Mouse (Mus musculus) lung, embryonic 15.5 days (tissue): ENCODE data around the gene Tkt. TPM values are rescaled to one million over a fixed set of nuclear protein-coding genes. Genes with fewer than 3 reads are reported as not detected.

Experiments
- ATAC-seq: fragments of 200-750 bp; cut with Nextera tagmentation; 2 replicates; pipeline ENCODE4 v1.8.0; 2017; ENCODE audit warnings: moderate number of reproducible peaks, borderline replicate concordance; ENCODE audit not compliant: low FRiP score, low TSS enrichment; ENCODE audit errors: extremely low read depth
- H3K27ac ChIP-seq: fragments of 300-500 bp; sonication (generic); 2 replicates; pipeline ENCODE4 v1.5.1; 2015; ENCODE audit warnings: moderate library complexity, mild to moderate bottlenecking, inconsistent platforms
- H3K27me3 ChIP-seq: fragments of 300-500 bp; sonication (generic); 2 replicates; pipeline ENCODE4 v1.6.1; 2015; ENCODE audit warnings: inconsistent platforms
- H3K36me3 ChIP-seq: fragments of 300-500 bp; sonication (generic); 2 replicates; pipeline ENCODE4 v1.6.1; 2015; ENCODE audit warnings: inconsistent platforms
- H3K4me1 ChIP-seq: fragments of 300-500 bp; sonication (generic); 2 replicates; pipeline ENCODE4 v1.6.1; 2015; ENCODE audit warnings: inconsistent platforms
- H3K4me2 ChIP-seq: fragments of 300-500 bp; sonication (generic); 2 replicates; pipeline ENCODE4 v1.6.1; 2015; ENCODE audit warnings: inconsistent platforms, mild to moderate bottlenecking, moderate library complexity
- H3K4me3 ChIP-seq: fragments of 300-500 bp; sonication (generic); 2 replicates; pipeline ENCODE4 v1.5.1; 2015; ENCODE audit warnings: mild to moderate bottlenecking, inconsistent platforms
- H3K9ac ChIP-seq: fragments of 300-500 bp; sonication (generic); 2 replicates; pipeline ENCODE4 v1.6.1; 2015; ENCODE audit warnings: inconsistent platforms
- H3K9me3 ChIP-seq: fragments of 300-500 bp; sonication (generic); 2 replicates; pipeline ENCODE4 v1.6.1; 2016; ENCODE audit warnings: inconsistent platforms
- WGBS: fragments of 180-500 bp; shearing (Covaris S2); methylation state at CpG from one replicate; pipeline ENCODE4 v1.1.7; 2015; 5-methylcytosine and 5-hydroxymethylcytosine counted together
- polyA plus RNA-seq: library from polyadenylated mRNA; unstranded; fragments of >200 nt; fragmentation: Nextera tagmentation; extraction: Ambion mirVana; gene quantifications from 2 replicates; pipeline ENCODE4 v1.2.1, GENCODE M21; 2015

Tkt gene
- 281 and 289 TPM in 2 replicates for polyA plus RNA-seq

GRCm38 (mm10) chr14:30548131-30548720 is at the start of gene Tkt:
Gene Tkt, plus strand, starts transcription at chr14:30548359.
- H3K9me3 ChIP-seq = no peaks in the 10 kb centered on the region
- ATAC-seq = peak; percentile 19
- H3K4me1 ChIP-seq = peaks cover 30% of the 10 kb centered on the region
- peak within 1 kb of the TSS; percentile 90 for H3K4me2 ChIP-seq
- 27% methylated on average over 8 of the region's 8 CpGs for WGBS
- peak within 1 kb of the TSS; percentile 78 for H3K9ac ChIP-seq
- peak within 1 kb of the TSS; percentile 79 for H3K4me3 ChIP-seq
- no peaks in the 10 kb centered on the region for H3K27me3 ChIP-seq
- H3K36me3 ChIP-seq = no peaks in the 10 kb centered on the region
- peak within 1 kb of the TSS; percentile 94 for H3K27ac ChIP-seq

GRCm38 (mm10) chr14:30504990-30505389 is 43.2 kb upstream of the Tkt start:
- no peak for ATAC-seq
- H3K4me2 ChIP-seq = no peak overlapping the region
- H3K36me3 ChIP-seq = peaks cover 51% of the 10 kb centered on the region

GRCm38 (mm10) chr14:30510214-30510763 is 37.9 kb upstream of the Tkt start:
- no peak overlapping the region for H3K4me2 ChIP-seq
- no peak for ATAC-seq
- WGBS = 89% methylated on average over 6 of the region's 6 CpGs
- peaks cover 61% of the 10 kb centered on the region for H3K36me3 ChIP-seq
- no peaks in the 10 kb centered on the region for H3K4me1 ChIP-seq
- H3K27me3 ChIP-seq = no peaks in the 10 kb centered on the region
- H3K9me3 ChIP-seq = no peaks in the 10 kb centered on the region
- H3K9ac ChIP-seq = no peak overlapping the region
- H3K27ac ChIP-seq = no peak overlapping the region
- no peak overlapping the region for H3K4me3 ChIP-seq

More at GRCm38 (mm10) chr14:30504990-30505389, 43.2 kb upstream of the Tkt start:
- WGBS = 90% methylated on average over 5 of the region's 5 CpGs
- Histone ChIP-seq H3K9me3 (no peaks in the 10 kb centered on the region), H3K4me3 (no peak overlapping the region), H3K9ac (no peak overlapping the region), H3K4me1 (no peaks in the 10 kb centered on the region), H3K27ac (no peak overlapping the region), H3K27me3 (no peaks in the 10 kb centered on the region)

GRCm38 (mm10) chr14:30512896-30513295 is 35.3 kb upstream of the Tkt start:
- Histone ChIP-seq H3K4me1 (no peaks in the 10 kb centered on the region), H3K9ac (no peak overlapping the region), H3K27me3 (no peaks in the 10 kb centered on the region), H3K27ac (no peak overlapping the region), H3K36me3 (peaks cover 47% of the 10 kb centered on the region), H3K4me3 (no peak overlapping the region), H3K9me3 (no peaks in the 10 kb centered on the region), H3K4me2 (no peak overlapping the region)
- 72% methylated on average over 5 of the region's 5 CpGs for WGBS
- ATAC-seq = no peak

GRCm38 (mm10) chr14:30515931-30516723 is 32.0 kb upstream of the Tkt start:
- H3K9me3 ChIP-seq = no peaks in the 10 kb centered on the region
- no peak overlapping the region for H3K27ac ChIP-seq
- 76% methylated on average over 13 of the region's 13 CpGs for WGBS
- H3K9ac ChIP-seq = no peak overlapping the region
- no peak overlapping the region for H3K4me3 ChIP-seq
- no peak for ATAC-seq
- no peaks in the 10 kb centered on the region for H3K4me1 ChIP-seq
- H3K36me3 ChIP-seq = peaks cover 61% of the 10 kb centered on the region
- H3K27me3 ChIP-seq = no peaks in the 10 kb centered on the region
- no peak overlapping the region for H3K4me2 ChIP-seq

- Histone ChIP-seq H3K27me3 (no peaks in the 10 kb centered on the region), H3K9ac (no peak overlapping the region), H3K36me3 (peaks cover 70% of the 10 kb centered on the region), H3K4me3 (no peak overlapping the region), H3K27ac (no peak overlapping the region), H3K9me3 (no peaks in the 10 kb centered on the region), H3K4me1 (no peaks in the 10 kb centered on the region), H3K4me2 (no peak overlapping the region)
- 82% methylated on average over 5 of the region's 5 CpGs for WGBS
- no peak for ATAC-seq
Observed at GRCm38 (mm10) chr14:30519323-30519722, 28.8 kb upstream of the Tkt start.

GRCm38 (mm10) chr14:30523356-30523755 is 24.8 kb upstream of the Tkt start:
- ATAC-seq = no peak
- peaks cover 90% of the 10 kb centered on the region for H3K36me3 ChIP-seq
- 77% methylated on average over 6 of the region's 6 CpGs for WGBS

GRCm38 (mm10) chr14:30528392-30528791 is 19.8 kb upstream of the Tkt start:
- no peaks in the 10 kb centered on the region for H3K27me3 ChIP-seq
- no peak overlapping the region for H3K4me2 ChIP-seq
- peaks cover 10% of the 10 kb centered on the region; the same call in 1 of the 2 replicates for H3K4me1 ChIP-seq
- H3K27ac ChIP-seq = no peak overlapping the region
- no peak for ATAC-seq
- H3K4me3 ChIP-seq = no peak overlapping the region
- H3K9ac ChIP-seq = no peak overlapping the region
- H3K36me3 ChIP-seq = peaks cover 41% of the 10 kb centered on the region
- 90% methylated on average over 10 of the region's 10 CpGs for WGBS
- no peaks in the 10 kb centered on the region for H3K9me3 ChIP-seq

More at GRCm38 (mm10) chr14:30523356-30523755, 24.8 kb upstream of the Tkt start:
- Histone ChIP-seq H3K4me3 (no peak overlapping the region), H3K4me2 (no peak overlapping the region), H3K27ac (no peak overlapping the region), H3K4me1 (no peaks in the 10 kb centered on the region), H3K9me3 (no peaks in the 10 kb centered on the region), H3K27me3 (no peaks in the 10 kb centered on the region), H3K9ac (no peak overlapping the region)

GRCm38 (mm10) chr14:30528961-30529360 is 19.2 kb upstream of the Tkt start:
- H3K9ac ChIP-seq = no peak overlapping the region
- peaks cover 10% of the 10 kb centered on the region; the same call in 1 of the 2 replicates for H3K4me1 ChIP-seq
- H3K4me3 ChIP-seq = no peak overlapping the region
- 85% methylated on average over 5 of the region's 5 CpGs for WGBS
- peaks cover 36% of the 10 kb centered on the region for H3K36me3 ChIP-seq
- H3K27me3 ChIP-seq = no peaks in the 10 kb centered on the region
- no peak overlapping the region for H3K27ac ChIP-seq
- H3K9me3 ChIP-seq = no peaks in the 10 kb centered on the region
- no peak overlapping the region for H3K4me2 ChIP-seq
- ATAC-seq = no peak; the same call in 1 of the 2 replicates

GRCm38 (mm10) chr14:30529454-30529853 is 18.7 kb upstream of the Tkt start:
- ATAC-seq = no peak

GRCm38 (mm10) chr14:30530726-30531269 is 17.4 kb upstream of the Tkt start:
- H3K27ac ChIP-seq = peak overlapping the region; percentile 24; the same call in 1 of the 2 replicates

More at GRCm38 (mm10) chr14:30529454-30529853, 18.7 kb upstream of the Tkt start:
- Histone ChIP-seq H3K36me3 (peaks cover 32% of the 10 kb centered on the region), H3K4me2 (no peak overlapping the region), H3K9me3 (no peaks in the 10 kb centered on the region), H3K27me3 (no peaks in the 10 kb centered on the region), H3K27ac (no peak overlapping the region), H3K4me1 (peaks cover 10% of the 10 kb centered on the region; the same call in 1 of the 2 replicates), H3K9ac (no peak overlapping the region), H3K4me3 (no peak overlapping the region)
- WGBS = 93% methylated on average over 12 of the region's 12 CpGs

More at GRCm38 (mm10) chr14:30530726-30531269, 17.4 kb upstream of the Tkt start:
- H3K4me3 ChIP-seq = no peak overlapping the region
- no peaks in the 10 kb centered on the region for H3K9me3 ChIP-seq
- WGBS = 49% methylated on average over 8 of the region's 8 CpGs
- peaks cover 19% of the 10 kb centered on the region for H3K36me3 ChIP-seq
- no peak overlapping the region for H3K9ac ChIP-seq
- H3K4me1 ChIP-seq = peaks cover 10% of the 10 kb centered on the region; the same call in 1 of the 2 replicates
- no peaks in the 10 kb centered on the region for H3K27me3 ChIP-seq
- peak overlapping the region; percentile 20; the same call in 1 of the 2 replicates for H3K4me2 ChIP-seq
- ATAC-seq = no peak
